Mouse (Mus musculus) heart, postnatal 0 days (tissue): ENCODE measurements around the gene Pacsin2. TPM values are rescaled to one million over a fixed set of nuclear protein-coding genes. Genes with fewer than 3 reads are reported as not detected.

Experiments used
- ATAC-seq: fragments of 200-750 bp; cut with Nextera tagmentation; 2 replicates; pipeline ENCODE4 v1.8.0; 2017; ENCODE audit warnings: low read depth, moderate number of reproducible peaks, moderate library complexity; ENCODE audit not compliant: insufficient read depth
- DNase-seq: peaks from one replicate; pipeline ENCODE4 v3.0.0-alpha.2; 2016; ENCODE audit warnings: low spot score
- H3K27ac ChIP-seq: fragments of 300-500 bp; sonication (generic); 2 replicates; pipeline ENCODE4 v1.5.1; 2014; ENCODE audit warnings: low read depth, mild to moderate bottlenecking
- H3K27me3 ChIP-seq: fragments of 300-500 bp; sonication (generic); 2 replicates; pipeline ENCODE4 v1.6.1; 2014; ENCODE audit warnings: low read length, mixed read lengths; ENCODE audit not compliant: control insufficient read depth, insufficient read depth
- H3K36me3 ChIP-seq: fragments of 300-500 bp; sonication (generic); replicated peaks from 2 replicates; pipeline ENCODE4 v1.6.1; 2014; ENCODE audit warnings: low read length, mixed read lengths; ENCODE audit not compliant: control insufficient read depth, insufficient read depth
- H3K4me1 ChIP-seq: fragments of 300-500 bp; sonication (generic); 2 replicates; pipeline ENCODE4 v1.6.1; 2014; ENCODE audit warnings: antibody characterized with exemption; ENCODE audit not compliant: control insufficient read depth, insufficient read depth
- H3K4me2 ChIP-seq: fragments of 300-500 bp; sonication (generic); 2 replicates; pipeline ENCODE4 v1.6.1; 2014; ENCODE audit warnings: low read depth, mild to moderate bottlenecking, low read length, moderate library complexity
- H3K4me3 ChIP-seq: fragments of 300-500 bp; sonication (generic); 2 replicates; pipeline ENCODE4 v1.5.1; 2014; ENCODE audit warnings: low read depth, low read length
- H3K9ac ChIP-seq: fragments of 300-500 bp; sonication (generic); replicated peaks from 2 replicates; pipeline ENCODE4 v1.6.1; 2014; ENCODE audit warnings: low read depth, low read length, mixed read lengths
- H3K9me3 ChIP-seq: fragments of 300-500 bp; sonication (generic); replicated peaks from 2 replicates; pipeline ENCODE4 v1.6.1; 2016; ENCODE audit warnings: low read length; ENCODE audit not compliant: control insufficient read depth
- CTCF ChIP-seq: IDR thresholded peaks from 2 replicates; pipeline ENCODE4 v1.5.1; 2016; ENCODE audit warnings: antibody characterized with exemption, control low read depth, low read depth
- EP300 ChIP-seq: IDR thresholded peaks from 2 replicates; pipeline ENCODE4 v1.6.1; 2016; ENCODE audit warnings: antibody characterized with exemption, low read depth
- WGBS: fragments of 180-500 bp; shearing (Covaris S2); extraction: QIAGEN DNeasy Blood & Tissue Kit; methylation state at CpG from one replicate; pipeline ENCODE4 v1.1.7; 2014; 5-methylcytosine and 5-hydroxymethylcytosine counted together
- polyA plus RNA-seq: library from polyadenylated mRNA; unstranded; fragments of >200 nt; fragmentation: Nextera tagmentation; extraction: Ambion mirVana; gene quantifications from 2 replicates; pipeline ENCODE4 v1.2.1, GENCODE M21; 2015
- total RNA-seq: library from RNA; depleted of rRNA; stranded (reverse); fragments of >200 nt; gene quantifications from 2 replicates; pipeline ENCODE4 v1.2.3, GENCODE M21; 2014; ENCODE audit warnings: low replicate concordance

Gene Pacsin2
- total and polyA plus RNA-seq, 2 experiments from 2014 or later: 63.3 to 78.0 TPM

DNA sequence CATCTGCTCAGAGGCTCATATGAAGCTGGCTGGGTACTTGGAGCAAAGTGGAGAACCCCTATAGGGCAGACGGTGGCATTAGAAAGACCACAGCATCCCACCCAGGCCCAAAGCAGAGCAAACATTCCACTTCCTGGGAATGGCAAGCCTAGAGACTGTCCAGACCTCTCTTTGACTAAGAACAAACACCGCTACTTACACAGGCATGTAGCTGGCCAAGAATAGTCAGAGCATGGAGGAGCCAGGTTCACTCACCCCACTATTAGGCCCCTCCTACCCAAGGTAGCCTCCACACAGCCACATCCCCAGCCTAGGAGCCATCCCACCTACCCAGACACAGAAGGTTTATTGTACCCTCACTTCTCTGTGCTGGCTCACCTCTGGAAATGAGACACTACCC is 18.5 kb downstream of the Pacsin2 start:
- H3K4me1 ChIP-seq: peaks cover 77% of the 10 kb centered on the region
- no peak overlapping the region for H3K9ac ChIP-seq

DNA sequence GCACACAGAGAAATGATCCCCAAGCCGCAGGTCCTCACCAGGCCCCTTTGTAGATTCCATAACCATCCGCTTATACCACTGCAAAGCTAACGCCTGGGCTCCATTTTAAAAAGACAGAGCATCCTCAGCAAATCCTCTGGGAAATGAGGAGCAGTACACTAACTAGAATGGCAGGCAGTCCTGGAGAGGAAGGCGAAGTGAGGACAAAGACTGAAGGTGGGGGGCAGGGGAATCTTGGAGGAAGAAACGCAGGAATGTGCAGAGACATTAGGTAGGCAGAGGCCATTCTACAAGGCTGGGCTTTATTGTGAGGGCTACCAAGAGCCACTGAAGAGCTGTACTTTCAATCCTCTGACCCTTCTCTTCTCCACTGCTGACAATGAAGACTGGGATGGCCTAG is 19.0 kb downstream of the Pacsin2 start:
- Histone ChIP-seq H3K4me2 (peak overlapping the region; percentile 22; the same call in 1 of the 2 replicates), H3K9me3 (no peaks in the 10 kb centered on the region), H3K27ac (peak overlapping the region; percentile 87), H3K27me3 (no peaks in the 10 kb centered on the region), H3K9ac (no peak overlapping the region), H3K36me3 (no peaks in the 10 kb centered on the region), H3K4me3 (no peak overlapping the region), H3K4me1 (peaks cover 81% of the 10 kb centered on the region)
- WGBS: 63% methylated on average over 5 of the region's 5 CpGs
- no peak for ATAC-seq
- no peak for TF ChIP-seq EP300
- no peak for TF ChIP-seq CTCF
- DNase-seq: no peak

More for the DNA sequence above, 18.5 kb downstream of the Pacsin2 start:
- DNase-seq: peak; percentile 85
- no peak for TF ChIP-seq CTCF
- no peak for TF ChIP-seq EP300
- Histone ChIP-seq H3K4me2 (peak overlapping the region; percentile 22; the same call in 1 of the 2 replicates), H3K4me3 (no peak overlapping the region), H3K27ac (peak overlapping the region; percentile 87), H3K27me3 (no peaks in the 10 kb centered on the region), H3K9me3 (no peaks in the 10 kb centered on the region), H3K36me3 (no peaks in the 10 kb centered on the region)
- peak; percentile 82 for ATAC-seq
- 20% methylated on average over 2 of the region's 2 CpGs for WGBS

DNA sequence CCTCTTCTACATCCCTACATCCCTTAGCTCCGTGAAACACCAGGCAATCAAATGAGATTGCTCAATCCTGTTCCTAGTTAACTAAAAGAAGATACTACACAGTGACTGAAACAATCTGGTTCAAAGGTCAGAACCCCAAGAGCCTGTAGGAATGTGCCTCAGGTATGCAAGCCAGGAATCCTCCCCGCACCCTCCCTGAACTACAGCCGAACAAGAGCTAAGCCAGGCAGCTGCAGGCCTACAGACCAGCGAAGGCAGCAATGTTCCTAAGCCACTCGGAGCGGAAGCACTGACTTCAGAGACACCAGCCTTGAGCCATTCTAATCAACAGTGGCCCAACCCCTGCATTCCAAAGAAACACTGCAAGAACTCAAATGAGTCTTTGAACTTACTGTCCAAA is 20.0 kb downstream of the Pacsin2 start:
- no peak for DNase-seq
- 31% methylated on average over 6 of the region's 6 CpGs for WGBS
- no peaks in the 10 kb centered on the region for H3K36me3 ChIP-seq
- no peak overlapping the region for H3K4me3 ChIP-seq
- no peak overlapping the region for H3K9ac ChIP-seq
- H3K4me1 ChIP-seq: peaks cover 90% of the 10 kb centered on the region
- no peaks in the 10 kb centered on the region for H3K9me3 ChIP-seq
- TF ChIP-seq EP300: no peak
- no peak for TF ChIP-seq CTCF
- ATAC-seq: no peak
- no peaks in the 10 kb centered on the region for H3K27me3 ChIP-seq
- peak overlapping the region; percentile 87 for H3K27ac ChIP-seq
- H3K4me2 ChIP-seq: no peak overlapping the region

GRCm38 (mm10) chr15:83442495-83443037 is 21.8 kb downstream of the Pacsin2 start:
- H3K4me2 ChIP-seq: no peak overlapping the region
- no peak overlapping the region for H3K4me3 ChIP-seq
- no peaks in the 10 kb centered on the region for H3K9me3 ChIP-seq
- DNase-seq (no peak), ATAC-seq (no peak)
- TF ChIP-seq EP300: no peak
- no peak for TF ChIP-seq CTCF
- no peak overlapping the region for H3K9ac ChIP-seq
- H3K4me1 ChIP-seq: peaks cover 76% of the 10 kb centered on the region
- H3K36me3 ChIP-seq: no peaks in the 10 kb centered on the region
- H3K27ac ChIP-seq: peak overlapping the region; percentile 45
- 76% methylated on average over 4 of the region's 4 CpGs for WGBS
- no peaks in the 10 kb centered on the region for H3K27me3 ChIP-seq

DNA sequence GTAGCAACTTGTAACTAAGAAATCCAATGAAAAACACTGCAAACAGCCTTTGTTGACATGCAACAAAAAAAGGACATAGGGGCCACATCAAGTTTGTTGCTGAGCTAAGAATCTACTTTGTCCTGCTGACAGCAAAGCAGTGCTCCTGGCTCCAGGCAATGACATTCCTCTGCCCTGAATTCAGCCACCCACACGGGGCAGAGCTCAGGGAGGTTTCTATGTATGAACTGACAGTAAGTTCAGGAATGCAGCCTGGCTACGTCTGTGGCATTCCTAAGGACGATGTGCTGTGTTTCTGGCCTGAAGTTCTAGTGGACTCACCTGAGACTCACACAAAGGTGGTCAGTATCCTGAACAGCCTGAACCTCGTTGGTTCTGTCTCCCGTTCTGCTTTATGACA is 23.7 kb downstream of the Pacsin2 start:
- Histone ChIP-seq H3K36me3 (no peaks in the 10 kb centered on the region), H3K4me1 (peaks cover 59% of the 10 kb centered on the region), H3K9ac (no peak overlapping the region), H3K27me3 (no peaks in the 10 kb centered on the region), H3K4me2 (0 out of 2 replicates have a peak overlapping the region, but pooled peaks have one; percentile 11), H3K4me3 (no peak overlapping the region), H3K9me3 (no peaks in the 10 kb centered on the region), H3K27ac (peak overlapping the region; percentile 69)
- 40% methylated on average over 5 of the region's 5 CpGs for WGBS
- ATAC-seq (peak; percentile 59; the same call in 1 of the 2 replicates), DNase-seq (no peak)
- no peak for TF ChIP-seq EP300
- TF ChIP-seq CTCF: no peak

DNA sequence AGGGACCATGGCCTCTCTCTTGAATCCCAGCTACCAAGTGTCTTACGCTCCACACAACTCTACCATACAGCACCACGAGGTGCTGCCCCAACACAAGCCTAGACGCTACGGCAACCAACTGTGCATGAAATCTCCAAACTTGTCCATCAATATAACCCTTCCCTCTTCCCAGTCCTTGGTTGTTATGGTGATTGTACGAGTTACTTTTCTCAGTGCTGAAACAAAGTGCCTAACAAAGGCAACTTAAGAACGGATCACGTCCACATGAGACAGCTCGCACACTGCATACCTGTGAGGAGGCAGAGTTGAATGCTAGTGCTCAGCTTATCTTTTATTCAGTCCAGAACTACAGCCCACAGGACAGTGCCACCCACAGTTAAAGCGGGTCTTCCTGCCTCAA is 27.9 kb downstream of the Pacsin2 start:
- WGBS: 85% methylated on average over 9 of the region's 9 CpGs
- H3K27me3 ChIP-seq: no peaks in the 10 kb centered on the region
- no peak for DNase-seq
- H3K9me3 ChIP-seq: no peaks in the 10 kb centered on the region
- no peak for ATAC-seq
- H3K36me3 ChIP-seq: no peaks in the 10 kb centered on the region
- H3K4me2 ChIP-seq: no peak overlapping the region
- no peak overlapping the region for H3K4me3 ChIP-seq
- no peak for TF ChIP-seq EP300
- TF ChIP-seq CTCF: no peak
- H3K27ac ChIP-seq: no peak overlapping the region
- H3K4me1 ChIP-seq: peaks cover 49% of the 10 kb centered on the region
- H3K9ac ChIP-seq: no peak overlapping the region
